Mouse (Mus musculus): ENCODE results near the gene Enah. TPM values are rescaled to one million over a fixed set of nuclear protein-coding genes. Genes with fewer than 3 reads are reported as not detected.

Gene Enah
- polyA plus RNA-seq, 1 experiment from 2014 or later: 7.6 TPM

DNA sequence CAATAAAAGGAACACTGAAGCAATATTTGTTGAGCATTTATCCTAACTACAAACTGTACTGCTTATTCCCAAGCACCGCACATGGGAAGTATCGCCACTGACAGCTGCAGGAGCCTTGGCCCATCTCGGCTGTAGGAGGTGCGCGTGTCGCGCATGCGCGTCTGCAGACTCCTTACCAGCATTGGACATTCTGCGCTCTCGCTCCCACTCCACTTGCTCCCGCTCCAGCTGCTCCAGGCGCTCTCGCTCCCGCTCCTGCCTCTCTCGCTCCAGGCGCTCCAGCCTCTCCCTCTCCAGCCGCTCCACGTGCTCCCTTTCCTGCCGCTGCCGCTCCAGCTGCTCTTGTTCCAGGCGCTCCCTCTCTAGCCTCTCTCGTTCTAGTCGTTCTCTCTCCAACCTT, 96.4 kb downstream of the Enah start:
- H3K9ac ChIP-seq (ENCODE audit: low read depth, low read length): peak overlapping the region; percentile 37; the same call in 1 of the 2 replicates
- H3K36me3 ChIP-seq (ENCODE audit: control insufficient read depth, insufficient read depth, low read length): no peaks in the 10 kb centered on the region; the same call in 1 of the 2 replicates
- peak overlapping the region; percentile 33 for H3K4me3 ChIP-seq (ENCODE audit: low read depth, low read length)
- 65% methylated on average over 24 of the region's 24 CpGs for WGBS
- no peak overlapping the region for H3K27ac ChIP-seq (ENCODE audit: low read depth, low read length)
- peak overlapping the region; percentile 55 for H3K4me2 ChIP-seq
- no peaks in the 10 kb centered on the region for H3K9me3 ChIP-seq (ENCODE audit: control insufficient read depth, low read length)
- ATAC-seq (replicated peaks; ENCODE audit: low FRiP score) (0 out of 2 replicates have a peak, but pooled peaks have one; percentile 53), DNase-seq (ENCODE audit: low spot score) (peak; percentile 37)
- no peaks in the 10 kb centered on the region for H3K4me1 ChIP-seq (replicated peaks; ENCODE audit: control insufficient read depth, insufficient read depth, low read length)
- H3K27me3 ChIP-seq (replicated peaks; ENCODE audit: control insufficient read depth, insufficient read depth, low read length): no peaks in the 10 kb centered on the region

DNA sequence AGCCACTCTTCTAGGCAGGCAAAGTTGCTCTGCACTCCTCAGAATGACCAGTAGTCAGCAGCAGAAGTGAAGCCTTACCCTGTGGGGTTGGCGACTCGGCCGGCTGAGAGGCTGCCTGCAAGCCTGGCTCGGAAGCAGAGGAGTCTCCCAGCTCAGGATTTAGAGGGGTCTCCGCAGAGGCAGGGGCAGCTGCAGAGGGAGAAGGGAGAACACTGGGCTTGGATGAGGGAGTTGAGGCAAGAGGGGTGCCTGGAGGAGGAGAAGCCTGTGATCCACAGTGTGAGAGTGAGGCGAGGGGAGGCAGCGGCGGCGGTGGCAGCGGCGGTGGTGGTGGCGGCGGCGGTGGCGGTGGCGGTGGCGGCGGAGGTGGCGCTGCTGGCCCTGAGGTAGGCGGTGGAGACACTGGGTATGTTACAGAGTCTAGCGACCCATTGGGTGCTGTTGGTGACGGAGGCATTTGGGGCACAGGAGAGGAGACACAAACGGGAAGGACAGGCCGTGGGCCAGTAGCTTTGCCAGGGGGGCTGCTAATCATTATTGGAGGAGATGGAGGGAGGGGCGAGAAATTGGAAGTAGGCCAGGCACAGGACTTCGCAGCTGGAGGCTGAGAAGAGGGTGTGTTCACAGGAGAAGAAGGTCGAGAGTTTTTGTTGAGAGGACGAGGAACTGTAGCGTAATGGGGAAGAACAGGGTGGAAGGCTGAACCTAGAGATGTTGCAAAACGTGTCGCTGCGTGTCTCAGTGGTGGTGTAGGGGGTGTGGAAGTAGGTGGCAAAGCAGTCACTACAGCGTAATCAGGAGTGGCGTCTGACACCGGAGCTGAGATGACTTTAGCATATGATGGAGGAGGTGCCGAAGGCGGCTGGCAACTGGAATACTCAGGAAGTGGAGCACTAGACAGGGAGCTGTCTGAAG, 98.0 kb downstream of the Enah start:
- H3K4me3 ChIP-seq (ENCODE audit: low read depth, low read length): peak overlapping the region; percentile 47
- DNase-seq (ENCODE audit: low spot score) (peak; percentile 68), ATAC-seq (replicated peaks; ENCODE audit: low FRiP score) (peak; percentile 81)
- H3K36me3 ChIP-seq (ENCODE audit: control insufficient read depth, insufficient read depth, low read length): no peaks in the 10 kb centered on the region; the same call in 1 of the 2 replicates
- no peaks in the 10 kb centered on the region for H3K4me1 ChIP-seq (replicated peaks; ENCODE audit: control insufficient read depth, insufficient read depth, low read length)
- no peak overlapping the region for H3K27ac ChIP-seq (ENCODE audit: low read depth, low read length)
- no peaks in the 10 kb centered on the region for H3K27me3 ChIP-seq (replicated peaks; ENCODE audit: control insufficient read depth, insufficient read depth, low read length)
- H3K4me2 ChIP-seq: peak overlapping the region; percentile 64
- H3K9me3 ChIP-seq (ENCODE audit: control insufficient read depth, low read length): no peaks in the 10 kb centered on the region
- 47% methylated on average over 37 of the region's 37 CpGs for WGBS
- peak overlapping the region; percentile 53 for H3K9ac ChIP-seq (ENCODE audit: low read depth, low read length)

DNA sequence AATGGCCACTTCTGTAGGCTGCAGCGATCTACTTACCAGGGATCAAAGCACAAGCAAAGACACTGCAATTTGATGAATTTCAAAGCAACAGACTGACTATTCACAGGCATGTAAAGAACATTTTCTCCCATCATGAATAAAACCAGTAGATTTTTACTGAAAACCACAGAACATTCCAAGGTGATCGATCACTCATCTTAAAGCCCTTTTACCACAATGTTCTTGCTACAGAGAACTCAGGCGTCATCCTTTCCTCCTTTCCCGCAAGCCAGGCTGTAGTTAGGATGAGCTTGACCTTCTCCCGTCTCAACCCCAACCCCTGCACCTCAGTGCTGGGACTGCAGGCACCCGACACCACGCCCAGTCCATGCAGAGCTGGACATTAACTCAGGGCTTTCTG, 107.9 kb downstream of the Enah start:
- Histone ChIP-seq H3K27ac (ENCODE audit: low read depth, low read length) (no peak overlapping the region), H3K9ac (ENCODE audit: low read depth, low read length) (no peak overlapping the region), H3K9me3 (ENCODE audit: control insufficient read depth, low read length) (no peaks in the 10 kb centered on the region), H3K36me3 (ENCODE audit: control insufficient read depth, insufficient read depth, low read length) (no peaks in the 10 kb centered on the region; the same call in 1 of the 2 replicates), H3K4me2 (no peak overlapping the region), H3K4me3 (ENCODE audit: low read depth, low read length) (no peak overlapping the region), H3K27me3 (replicated peaks; ENCODE audit: control insufficient read depth, insufficient read depth, low read length) (no peaks in the 10 kb centered on the region), H3K4me1 (replicated peaks; ENCODE audit: control insufficient read depth, insufficient read depth, low read length) (no peaks in the 10 kb centered on the region)
- 92% methylated on average over 7 of the region's 7 CpGs for WGBS
- DNase-seq (ENCODE audit: low spot score) (no peak), ATAC-seq (replicated peaks; ENCODE audit: low FRiP score) (no peak)

DNA sequence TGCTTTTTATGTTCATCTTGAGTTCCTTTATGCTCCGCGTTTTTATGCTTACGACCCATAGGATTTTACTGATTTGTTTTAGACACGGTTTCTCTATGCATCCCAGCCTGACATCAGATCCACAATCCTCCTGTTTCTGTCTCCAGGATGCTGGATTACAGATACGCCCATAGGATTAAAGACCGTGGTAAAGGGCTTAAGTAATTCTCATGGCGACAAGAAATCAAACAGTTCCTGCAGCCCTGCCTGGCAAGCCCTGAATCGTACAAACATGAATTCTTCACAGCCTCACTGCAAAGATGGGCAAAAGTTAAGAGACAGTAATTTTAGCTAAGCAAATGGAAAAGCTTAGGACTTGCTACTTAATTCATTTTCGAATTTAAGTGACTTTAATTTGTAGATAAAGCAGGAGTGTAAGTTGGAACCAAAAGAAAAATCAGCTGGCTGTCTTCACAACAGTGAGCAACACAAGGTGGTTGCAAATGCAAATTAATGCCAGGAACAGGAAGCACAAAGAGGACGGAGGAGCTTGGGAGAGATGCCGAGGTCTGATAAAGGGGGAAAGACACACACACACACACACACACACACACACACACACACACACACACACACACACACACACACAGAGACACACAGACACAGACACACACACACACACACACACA, 118.0 kb downstream of the Enah start:
- no peak overlapping the region for H3K27ac ChIP-seq (ENCODE audit: low read depth, low read length)
- H3K27me3 ChIP-seq (replicated peaks; ENCODE audit: control insufficient read depth, insufficient read depth, low read length): no peaks in the 10 kb centered on the region
- 74% methylated on average over 11 of the region's 11 CpGs for WGBS
- H3K4me1 ChIP-seq (replicated peaks; ENCODE audit: control insufficient read depth, insufficient read depth, low read length): no peaks in the 10 kb centered on the region
- H3K4me2 ChIP-seq: no peak overlapping the region
- H3K36me3 ChIP-seq (ENCODE audit: control insufficient read depth, insufficient read depth, low read length): no peaks in the 10 kb centered on the region; the same call in 1 of the 2 replicates
- H3K4me3 ChIP-seq (ENCODE audit: low read depth, low read length): no peak overlapping the region
- H3K9ac ChIP-seq (ENCODE audit: low read depth, low read length): no peak overlapping the region
- no peak for DNase-seq (ENCODE audit: low spot score)
- ATAC-seq (replicated peaks; ENCODE audit: low FRiP score): no peak
- no peaks in the 10 kb centered on the region for H3K9me3 ChIP-seq (ENCODE audit: control insufficient read depth, low read length)

DNA sequence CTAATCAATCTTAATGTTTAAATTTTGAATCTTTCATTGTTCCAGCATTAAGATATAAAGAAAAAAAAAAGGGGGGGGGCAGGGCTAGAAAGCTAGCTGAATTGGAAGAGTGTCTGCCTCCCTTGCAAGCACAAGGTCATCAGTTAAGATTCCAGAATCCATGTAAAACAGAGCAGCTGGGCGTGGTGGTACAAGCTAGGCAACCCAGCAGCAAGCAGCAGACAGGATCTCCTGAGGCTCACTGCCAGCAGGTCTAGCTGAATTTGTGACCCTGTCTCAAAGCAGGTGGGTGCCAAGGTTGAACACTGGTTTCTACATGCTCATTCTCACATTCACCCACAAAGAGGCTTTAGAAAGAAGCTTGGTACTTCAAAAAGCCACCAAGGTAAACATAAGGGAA, 118.9 kb downstream of the Enah start:
- ATAC-seq (replicated peaks; ENCODE audit: low FRiP score): no peak
- Histone ChIP-seq H3K9me3 (ENCODE audit: control insufficient read depth, low read length) (no peaks in the 10 kb centered on the region), H3K27ac (ENCODE audit: low read depth, low read length) (no peak overlapping the region), H3K9ac (ENCODE audit: low read depth, low read length) (no peak overlapping the region), H3K27me3 (replicated peaks; ENCODE audit: control insufficient read depth, insufficient read depth, low read length) (no peaks in the 10 kb centered on the region), H3K36me3 (ENCODE audit: control insufficient read depth, insufficient read depth, low read length) (no peaks in the 10 kb centered on the region; the same call in 1 of the 2 replicates), H3K4me2 (no peak overlapping the region), H3K4me1 (replicated peaks; ENCODE audit: control insufficient read depth, insufficient read depth, low read length) (no peaks in the 10 kb centered on the region), H3K4me3 (ENCODE audit: low read depth, low read length) (no peak overlapping the region)
- no peak for DNase-seq (ENCODE audit: low spot score)
- WGBS: 84% methylated on average over 1 of the region's 1 CpGs

DNA sequence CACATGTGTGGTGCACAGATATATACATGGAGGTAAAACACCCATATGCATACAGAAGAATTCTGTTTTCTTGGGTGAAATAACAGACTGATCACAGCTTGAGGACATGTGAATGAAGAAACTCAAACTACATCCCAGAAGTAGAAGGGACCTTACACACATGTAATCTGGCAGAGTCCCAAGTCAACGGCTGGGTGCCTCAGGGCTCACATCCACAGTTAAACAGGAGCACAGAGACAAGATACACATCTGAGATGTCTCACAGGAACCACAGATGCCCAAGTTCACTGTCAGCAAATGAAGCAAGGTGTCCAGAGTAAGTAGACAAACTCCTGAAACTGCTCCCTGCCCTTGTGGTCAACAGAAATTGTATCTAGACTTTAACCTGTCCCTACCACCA, 120.8 kb downstream of the Enah start:
- Histone ChIP-seq H3K9ac (ENCODE audit: low read depth, low read length) (no peak overlapping the region), H3K4me1 (replicated peaks; ENCODE audit: control insufficient read depth, insufficient read depth, low read length) (no peaks in the 10 kb centered on the region), H3K27me3 (replicated peaks; ENCODE audit: control insufficient read depth, insufficient read depth, low read length) (no peaks in the 10 kb centered on the region), H3K4me3 (ENCODE audit: low read depth, low read length) (no peak overlapping the region), H3K27ac (ENCODE audit: low read depth, low read length) (no peak overlapping the region), H3K9me3 (ENCODE audit: control insufficient read depth, low read length) (no peaks in the 10 kb centered on the region), H3K4me2 (no peak overlapping the region), H3K36me3 (ENCODE audit: control insufficient read depth, insufficient read depth, low read length) (no peaks in the 10 kb centered on the region; the same call in 1 of the 2 replicates)
- ATAC-seq (replicated peaks; ENCODE audit: low FRiP score) (no peak), DNase-seq (ENCODE audit: low spot score) (no peak)
- WGBS: 79% methylated on average over 1 of the region's 1 CpGs

DNA sequence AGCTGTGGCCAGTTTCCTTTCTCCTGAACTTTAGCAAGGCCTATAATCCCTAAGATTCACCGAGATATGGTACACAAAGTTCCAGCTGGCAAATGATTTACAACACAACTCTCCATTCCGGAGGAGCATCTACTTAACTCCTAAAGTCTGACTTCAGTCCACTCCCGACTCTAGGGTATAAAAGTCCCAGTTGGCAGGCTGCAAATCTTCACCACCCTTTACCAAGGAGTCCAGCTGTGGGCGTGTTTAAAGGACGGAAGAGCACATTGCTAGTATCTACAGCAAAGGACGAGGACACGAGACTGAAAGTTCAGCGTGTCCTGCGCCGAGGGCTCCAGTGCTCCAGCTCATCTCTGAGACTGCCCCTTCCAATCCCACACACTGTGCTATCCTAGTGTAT, 122.8 kb downstream of the Enah start:
- H3K9me3 ChIP-seq (ENCODE audit: control insufficient read depth, low read length): no peaks in the 10 kb centered on the region
- H3K36me3 ChIP-seq (ENCODE audit: control insufficient read depth, insufficient read depth, low read length): no peaks in the 10 kb centered on the region
- no peak overlapping the region for H3K4me3 ChIP-seq (ENCODE audit: low read depth, low read length)
- no peak overlapping the region for H3K4me2 ChIP-seq
- H3K27me3 ChIP-seq (replicated peaks; ENCODE audit: control insufficient read depth, insufficient read depth, low read length): no peaks in the 10 kb centered on the region
- DNase-seq (ENCODE audit: low spot score): no peak
- no peak overlapping the region for H3K27ac ChIP-seq (ENCODE audit: low read depth, low read length)
- H3K4me1 ChIP-seq (replicated peaks; ENCODE audit: control insufficient read depth, insufficient read depth, low read length): no peaks in the 10 kb centered on the region
- H3K9ac ChIP-seq (ENCODE audit: low read depth, low read length): no peak overlapping the region
- no peak for ATAC-seq (replicated peaks; ENCODE audit: low FRiP score)
- WGBS: 82% methylated on average over 10 of the region's 10 CpGs

DNA sequence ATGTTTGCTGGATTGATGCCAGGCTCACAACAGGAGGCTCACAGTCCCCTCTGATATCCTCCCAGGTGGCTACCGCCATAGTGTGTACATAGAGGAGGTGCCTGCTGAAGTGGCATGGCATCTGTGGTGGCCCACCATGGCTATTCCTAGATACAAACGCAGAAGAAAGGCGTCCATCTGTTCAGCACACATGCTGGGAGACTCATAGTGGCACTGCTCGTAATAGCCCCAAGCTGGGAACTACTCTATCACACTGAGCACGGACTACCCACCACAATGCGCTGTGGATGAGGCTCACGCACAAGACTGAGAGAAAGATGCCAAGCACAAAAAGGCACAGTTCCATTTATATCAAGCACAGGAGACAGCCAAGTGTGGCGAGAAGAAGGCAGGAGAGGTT, 126.1 kb downstream of the Enah start:
- no peak overlapping the region for H3K9ac ChIP-seq (ENCODE audit: low read depth, low read length)
- 79% methylated on average over 8 of the region's 8 CpGs for WGBS
- H3K9me3 ChIP-seq (ENCODE audit: control insufficient read depth, low read length): no peaks in the 10 kb centered on the region
- no peak overlapping the region for H3K4me2 ChIP-seq
- no peak overlapping the region for H3K27ac ChIP-seq (ENCODE audit: low read depth, low read length)
- ATAC-seq (replicated peaks; ENCODE audit: low FRiP score) (no peak), DNase-seq (ENCODE audit: low spot score) (no peak)
- no peaks in the 10 kb centered on the region for H3K4me1 ChIP-seq (replicated peaks; ENCODE audit: control insufficient read depth, insufficient read depth, low read length)
- no peaks in the 10 kb centered on the region for H3K27me3 ChIP-seq (replicated peaks; ENCODE audit: control insufficient read depth, insufficient read depth, low read length)
- H3K36me3 ChIP-seq (ENCODE audit: control insufficient read depth, insufficient read depth, low read length): no peaks in the 10 kb centered on the region
- H3K4me3 ChIP-seq (ENCODE audit: low read depth, low read length): no peak overlapping the region
